ENCODE assay signal across 8 mouse cellular contexts in genomic region chr2:101722370-101723332, GRCm38 (mm10). TPM values are rescaled to one million over a fixed set of nuclear protein-coding genes. Genes with fewer than 3 reads are reported as not detected.
DNase-seq lines count a peak whose midpoint lies in the region; ATAC-seq and TF ChIP-seq lines count a peak whose summit lies in the region.

No protein-coding gene starts in this region.

- peak; percentile 54 for DNase-seq in gastrocnemius, adult 2 months
- DNase-seq in gastrocnemius, postnatal 4 days (ENCODE audit: low spot score in 2 of 2): no peak
- no peak for DNase-seq in Patski (ENCODE audit: low read depth, low spot score)
- DNase-seq in kidney, postnatal 4 days: peak; percentile 14 to 28
- peak; percentile 61 for DNase-seq in retina, embryonic 14.5 days (ENCODE audit: low spot score)
- no peak for DNase-seq in thymus, postnatal 4 days
- DNase-seq in frontal cortex, postnatal 10 days (ENCODE audit: low spot score in 2 of 2): no peak

- in situ Hi-C loops in Patski (cut with MboI; ENCODE audit: low pct_unique_long_range_greater_than_20kb): loop anchor here (25.0 kb wide), 1 partner anchor 365 kb away; no protein-coding TSS in a partner anchor

- no peak for TF ChIP-seq CTCF in gastrocnemius, adult 2 months (IDR thresholded peaks at IDR 0.05)
- no peak for TF ChIP-seq CTCF in Patski (IDR thresholded peaks at IDR 0.05)

- no peak overlapping the region for H3K9ac ChIP-seq in forebrain, embryonic 15.5 days (replicated peaks)

- intact Hi-C loops in gastrocnemius, adult 2 months (cut with DNase I): no loop called here

- peak overlapping the region; percentile 10 for H3K27ac ChIP-seq in gastrocnemius, adult 2 months
- peak overlapping the region; percentile 29 for H3K27ac ChIP-seq in forebrain, embryonic 15.5 days (replicated peaks)

- peak; percentile 84 for ATAC-seq in Patski
- peak; percentile 62 for ATAC-seq in forebrain, embryonic 15.5 days (replicated peaks)

- 15% methylated on average over 8 of the region's 8 CpGs for WGBS in forebrain, embryonic 15.5 days

- CTCF ChIA-PET in Patski (lab: Charles Lee): interaction anchor here (0.8 to 4.0 kb wide), 4 partner anchors 15 to 163 kb away, joined by 3 to 19 read pairs (median 4); partner anchors contain the start of gene Commd9

- H3K9me3 ChIP-seq in forebrain, embryonic 15.5 days: no peaks in the 10 kb centered on the region

- POLR2A ChIA-PET in Patski (lab: Charles Lee): interaction anchor here (0.7 kb wide), 1 partner anchor 73 kb away, joined by 3 read pairs; no protein-coding TSS in a partner anchor

- H3K27me3 ChIP-seq in Patski: no peaks in the 10 kb centered on the region
- H3K27me3 ChIP-seq in forebrain, embryonic 15.5 days: no peaks in the 10 kb centered on the region

- peaks cover 11% of the 10 kb centered on the region for H3K4me1 ChIP-seq in forebrain, embryonic 15.5 days

- H3K4me2 ChIP-seq in forebrain, embryonic 15.5 days (replicated peaks): no peak overlapping the region

- no peak overlapping the region for H3K4me3 ChIP-seq in gastrocnemius, adult 2 months
- H3K4me3 ChIP-seq in forebrain, embryonic 15.5 days: no peak overlapping the region

- no peaks in the 10 kb centered on the region for H3K36me3 ChIP-seq in forebrain, embryonic 15.5 days

RNA-seq across cellular contexts. Expression of gene Traf6, which starts 44.4 kb away (rescaled TPM):
- total RNA-seq in gastrocnemius, adult 2 months (2021): 10 to 100 TPM in 1 of 2 experiments, 1 to 10 TPM in 1; 9.1 to 11.0 TPM
- 10 to 100 TPM; 11.7 to 14.6 TPM for total RNA-seq in gastrocnemius, postnatal 4 days (2021)
- 13.8 TPM for polyA plus RNA-seq in Patski (2021)
- polyA plus RNA-seq in forebrain, embryonic 15.5 days (2015; fragmentation: Nextera tagmentation; extraction: Ambion mirVana): 10.3 and 11.2 TPM in 2 replicates

Comparison
In these comparisons a context has a peak if more than half of its experiments do, and no peak if none do; other contexts are left out.
1. DNase-seq: peak in gastrocnemius, adult 2 months (single experiment), kidney, postnatal 4 days (2 of 2) and retina, embryonic 14.5 days (single experiment); none in gastrocnemius, postnatal 4 days (0 of 2), Patski (single experiment), thymus, postnatal 4 days (single experiment) and frontal cortex, postnatal 10 days (0 of 2).